Mouse (Mus musculus) regulatory T cell (primary cell): ENCODE data around the gene Arl5c.

Experiments used
- in situ Hi-C: fragments of 300-600 bp; cut with MboI, MseI; formaldehyde crosslinking; loops from one replicate; pipeline ENCODE4 v1.15.1; 2025; ENCODE audit warnings: high pct_unique_total_duplicates

The Arl5c gene

GRCm38 (mm10) chr11:97997387-97997960 lies 1.5 kb upstream of the Arl5c start:
- in situ Hi-C loops: loop anchor here (25.0 kb wide), 1 partner anchor 210 kb away; the partner anchor contains the start of genes 1700001P01Rik, Lasp1 and Rpl23

- in situ Hi-C loops: loop anchor here (25.0 kb wide), 1 partner anchor 209 kb away; the partner anchor contains the start of genes 1700001P01Rik, Lasp1 and Rpl23
These were observed 710 bp upstream of the Arl5c start for GRCm38 (mm10) chr11:97996691-97997090.

GRCm38 (mm10) chr11:97994539-97995100 lies 1.4 kb downstream of the Arl5c start:
- in situ Hi-C loops: loop anchor here (5.0 to 25.0 kb wide), 3 partner anchors 33 to 292 kb away; partner anchors contain the start of genes 1700001P01Rik, Lasp1, Pcgf2 and Psmb3

- in situ Hi-C loops: loop anchor here (25.0 kb wide), 1 partner anchor 201 kb away; the partner anchor contains the start of genes 1700001P01Rik, Lasp1 and Rpl23
These were observed 7.4 kb downstream of the Arl5c start for GRCm38 (mm10) chr11:97988530-97989096.

GRCm38 (mm10) chr11:97987551-97988526 lies 8.1 kb downstream of the Arl5c start:
- in situ Hi-C loops: loop anchor here (25.0 kb wide), 1 partner anchor 201 kb away; the partner anchor contains the start of genes 1700001P01Rik, Lasp1 and Rpl23

GRCm38 (mm10) chr11:97986738-97987465 lies 9.1 kb downstream of the Arl5c start:
- in situ Hi-C loops: loop anchor here (25.0 kb wide), 1 partner anchor 200 kb away; the partner anchor contains the start of genes 1700001P01Rik, Lasp1 and Rpl23

- in situ Hi-C loops: loop anchor here (25.0 kb wide), 1 partner anchor 199 kb away; the partner anchor contains the start of genes 1700001P01Rik, Lasp1 and Rpl23
These were observed 10.0 kb downstream of the Arl5c start, which contains the start of gene Plxdc1 for GRCm38 (mm10) chr11:97985727-97986677. TSS of gene Plxdc1 (minus strand) at chr11:97986444.

- in situ Hi-C loops: loop anchor here (25.0 kb wide), 1 partner anchor 197 kb away; the partner anchor contains the start of genes 1700001P01Rik, Lasp1 and Rpl23
These were observed 12.0 kb downstream of the Arl5c start for GRCm38 (mm10) chr11:97983983-97984382.

- in situ Hi-C loops: loop anchor here (25.0 kb wide), 1 partner anchor 196 kb away; the partner anchor contains the start of genes 1700001P01Rik, Lasp1 and Rpl23
These were observed 12.5 kb downstream of the Arl5c start for GRCm38 (mm10) chr11:97983506-97983905.

- in situ Hi-C loops: loop anchor here (25.0 kb wide), 1 partner anchor 195 kb away; the partner anchor contains the start of genes 1700001P01Rik, Lasp1 and Rpl23
These were observed 13.3 kb downstream of the Arl5c start for GRCm38 (mm10) chr11:97982721-97983120.

- in situ Hi-C loops: loop anchor here (25.0 kb wide), 1 partner anchor 193 kb away; the partner anchor contains the start of genes 1700001P01Rik, Lasp1 and Rpl23
These were observed 15.4 kb downstream of the Arl5c start for GRCm38 (mm10) chr11:97980531-97980966.

- in situ Hi-C loops: loop anchor here (25.0 kb wide), 1 partner anchor 193 kb away; the partner anchor contains the start of genes 1700001P01Rik, Lasp1 and Rpl23
These were observed 16.0 kb downstream of the Arl5c start for GRCm38 (mm10) chr11:97979824-97980495.

GRCm38 (mm10) chr11:97978392-97978791 lies 17.6 kb downstream of the Arl5c start:
- in situ Hi-C loops: loop anchor here (25.0 kb wide), 1 partner anchor 191 kb away; the partner anchor contains the start of genes 1700001P01Rik, Lasp1 and Rpl23

GRCm38 (mm10) chr11:97977797-97978196 lies 18.2 kb downstream of the Arl5c start:
- in situ Hi-C loops: loop anchor here (25.0 kb wide), 1 partner anchor 190 kb away; the partner anchor contains the start of genes 1700001P01Rik, Lasp1 and Rpl23

GRCm38 (mm10) chr11:97974746-97975145 lies 21.2 kb downstream of the Arl5c start:
- in situ Hi-C loops: loop anchor here (5.0 to 25.0 kb wide), 2 partner anchors 37 to 187 kb away; partner anchors contain the start of genes 1700001P01Rik, Lasp1 and Rpl23

GRCm38 (mm10) chr11:97974141-97974540 lies 21.8 kb downstream of the Arl5c start:
- in situ Hi-C loops: loop anchor here (5.0 kb wide), 1 partner anchor 37 kb away; no protein-coding TSS in a partner anchor

- in situ Hi-C loops: loop anchor here (5.0 kb wide), 1 partner anchor 35 kb away; no protein-coding TSS in a partner anchor
These were observed 23.5 kb downstream of the Arl5c start for GRCm38 (mm10) chr11:97972434-97972833.
